Mouse (Mus musculus): Measurements from ENCODE around the gene Thumpd1. TPM values are rescaled to one million over a fixed set of nuclear protein-coding genes. Genes with fewer than 3 reads are reported as not detected.

The Thumpd1 gene
- polyA plus RNA-seq, 1 experiment from 2014 or later: 55.9 TPM

- Histone ChIP-seq H3K4me1 (ENCODE audit: control insufficient read depth in 2 of 2, insufficient read depth in 2 of 2, low read length in 2 of 2) (peaks cover 0 to 5% of the 10 kb centered on the region in 2 experiments; a peak in 1 of 4 replicates), H3K4me3 (ENCODE audit: control insufficient read depth in 1 of 2, insufficient read depth in 1 of 2, low read depth in 1 of 2, low read length in 2 of 2) (peak overlapping the region; percentile 94 to 97), H3K9me3 (ENCODE audit: control insufficient read depth, low read length) (no peaks in the 10 kb centered on the region), H3K4me2 (ENCODE audit: low read length) (peak overlapping the region; percentile 80), H3K36me3 (ENCODE audit: control insufficient read depth, insufficient read depth, low read length) (peaks cover 32% of the 10 kb centered on the region), H3K27ac (replicated peaks in 1 of 2; ENCODE audit: control insufficient read depth in 1 of 2, insufficient read depth in 1 of 2, low read depth in 2 of 2, low read length in 2 of 2) (0 out of 4 replicates have a peak overlapping the region, but pooled peaks of 1 of the 2 experiments have one; percentile 56), H3K9ac (ENCODE audit: low read length) (peak overlapping the region; percentile 93), H3K27me3 (ENCODE audit: control insufficient read depth, insufficient read depth, low read length) (no peaks in the 10 kb centered on the region)
- 12% methylated on average over 8 of the region's 8 CpGs for WGBS
- no peak for ATAC-seq (ENCODE audit: insufficient number of reproducible peaks, insufficient read depth, low FRiP score, low read depth)
Observed at GRCm38 (mm10) chr7:119720947-119721310, 331 bp upstream of the Thumpd1 start.

- H3K27ac ChIP-seq (replicated peaks in 1 of 2; ENCODE audit: control insufficient read depth in 1 of 2, insufficient read depth in 1 of 2, low read depth in 2 of 2, low read length in 2 of 2): no peak overlapping the region
- peaks cover 48% of the 10 kb centered on the region for H3K36me3 ChIP-seq (ENCODE audit: control insufficient read depth, insufficient read depth, low read length)
- WGBS: 90% methylated on average over 7 of the region's 7 CpGs
- no peaks in the 10 kb centered on the region for H3K4me1 ChIP-seq (ENCODE audit: control insufficient read depth in 2 of 2, insufficient read depth in 2 of 2, low read length in 2 of 2)
- no peak overlapping the region for H3K9ac ChIP-seq (ENCODE audit: low read length)
- no peaks in the 10 kb centered on the region for H3K9me3 ChIP-seq (ENCODE audit: control insufficient read depth, low read length)
- H3K4me2 ChIP-seq (ENCODE audit: low read length): no peak overlapping the region
- H3K4me3 ChIP-seq (ENCODE audit: control insufficient read depth in 1 of 2, insufficient read depth in 1 of 2, low read depth in 1 of 2, low read length in 2 of 2): no peak overlapping the region
- no peaks in the 10 kb centered on the region for H3K27me3 ChIP-seq (ENCODE audit: control insufficient read depth, insufficient read depth, low read length)
- no peak for ATAC-seq (ENCODE audit: insufficient number of reproducible peaks, insufficient read depth, low FRiP score, low read depth)
Observed at GRCm38 (mm10) chr7:119714111-119714510, 6.5 kb downstream of the Thumpd1 start.

DNA sequence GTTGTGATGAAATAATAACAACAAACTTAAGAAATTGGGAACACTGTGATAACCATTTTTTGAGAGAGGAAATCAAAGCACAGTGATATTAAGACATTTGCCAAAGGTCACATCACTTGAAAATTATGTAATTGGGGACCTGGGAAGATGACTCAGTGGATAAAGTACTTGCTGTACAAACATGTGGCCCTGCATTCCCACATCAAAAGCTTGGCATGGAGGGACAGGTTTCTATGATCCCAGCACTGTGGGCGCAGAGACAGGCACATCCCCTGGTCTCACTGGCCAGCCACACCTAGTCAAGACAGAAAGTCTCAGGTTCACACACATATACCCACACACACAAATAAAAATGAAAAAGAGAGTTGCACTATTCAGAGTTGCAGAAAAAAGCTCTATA, 25.7 kb downstream of the Thumpd1 start:
- Histone ChIP-seq H3K27ac (replicated peaks in 1 of 2; ENCODE audit: control insufficient read depth in 1 of 2, insufficient read depth in 1 of 2, low read depth in 2 of 2, low read length in 2 of 2) (no peak overlapping the region), H3K4me3 (ENCODE audit: control insufficient read depth in 1 of 2, insufficient read depth in 1 of 2, low read depth in 1 of 2, low read length in 2 of 2) (no peak overlapping the region), H3K4me1 (ENCODE audit: control insufficient read depth in 2 of 2, insufficient read depth in 2 of 2, low read length in 2 of 2) (no peaks in the 10 kb centered on the region), H3K9ac (ENCODE audit: low read length) (no peak overlapping the region), H3K4me2 (ENCODE audit: low read length) (no peak overlapping the region), H3K27me3 (ENCODE audit: control insufficient read depth, insufficient read depth, low read length) (no peaks in the 10 kb centered on the region), H3K36me3 (ENCODE audit: control insufficient read depth, insufficient read depth, low read length) (no peaks in the 10 kb centered on the region), H3K9me3 (ENCODE audit: control insufficient read depth, low read length) (no peaks in the 10 kb centered on the region)
- WGBS: 77% methylated on average over 1 of the region's 1 CpGs
- ATAC-seq (ENCODE audit: insufficient number of reproducible peaks, insufficient read depth, low FRiP score, low read depth): no peak

DNA sequence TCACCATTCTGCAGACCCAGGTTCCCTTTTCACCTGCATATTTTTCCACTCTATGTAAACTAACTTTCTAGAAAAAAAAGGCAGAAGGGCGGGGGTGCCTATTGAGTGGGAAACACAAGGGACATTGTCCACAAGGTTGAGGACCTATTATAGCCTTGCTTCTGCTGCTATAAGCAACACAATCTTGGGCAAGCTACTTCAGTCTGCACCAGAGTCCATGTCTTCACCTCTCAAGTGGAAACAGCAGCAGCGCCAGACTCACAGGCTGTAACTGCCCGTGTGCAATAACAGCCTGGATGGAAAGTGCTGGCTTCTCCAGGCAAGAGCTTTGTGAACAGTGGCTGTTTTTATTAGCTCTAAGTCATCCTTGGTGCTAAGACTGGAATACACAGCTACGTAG, 28.3 kb downstream of the Thumpd1 start:
- H3K27me3 ChIP-seq (ENCODE audit: control insufficient read depth, insufficient read depth, low read length): no peaks in the 10 kb centered on the region
- H3K4me1 ChIP-seq (ENCODE audit: control insufficient read depth in 2 of 2, insufficient read depth in 2 of 2, low read length in 2 of 2): no peaks in the 10 kb centered on the region
- no peak overlapping the region for H3K4me2 ChIP-seq (ENCODE audit: low read length)
- H3K9me3 ChIP-seq (ENCODE audit: control insufficient read depth, low read length): no peaks in the 10 kb centered on the region
- no peak for ATAC-seq (ENCODE audit: insufficient number of reproducible peaks, insufficient read depth, low FRiP score, low read depth)
- no peak overlapping the region for H3K4me3 ChIP-seq (ENCODE audit: control insufficient read depth in 1 of 2, insufficient read depth in 1 of 2, low read depth in 1 of 2, low read length in 2 of 2)
- 68% methylated on average over 4 of the region's 4 CpGs for WGBS
- no peak overlapping the region for H3K27ac ChIP-seq (replicated peaks in 1 of 2; ENCODE audit: control insufficient read depth in 1 of 2, insufficient read depth in 1 of 2, low read depth in 2 of 2, low read length in 2 of 2)
- no peaks in the 10 kb centered on the region for H3K36me3 ChIP-seq (ENCODE audit: control insufficient read depth, insufficient read depth, low read length)
- no peak overlapping the region for H3K9ac ChIP-seq (ENCODE audit: low read length)

DNA sequence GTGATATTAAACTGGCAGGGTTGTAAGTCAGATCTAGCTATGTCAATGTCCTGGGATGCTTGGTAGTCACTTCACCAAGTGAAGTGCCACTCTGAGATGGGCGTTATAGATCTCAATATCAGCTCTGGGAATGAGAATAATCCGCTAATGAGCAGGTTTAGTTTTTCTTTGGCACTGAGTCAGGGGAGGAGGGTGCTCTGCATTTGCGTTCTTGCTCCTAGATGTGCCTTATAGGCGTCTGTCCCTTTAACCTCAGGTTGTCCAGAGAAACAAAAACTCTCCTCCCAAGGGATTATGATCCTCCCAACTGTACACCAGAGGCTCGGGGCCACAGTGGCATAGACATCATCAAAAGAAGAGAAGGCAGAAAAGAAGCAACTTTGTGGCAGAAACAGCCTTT, 30.9 kb downstream of the Thumpd1 start, which contains the start of gene Acsm4:
Gene Acsm4, plus strand, starts transcription at position 301 of the 400 bp plus-strand sequence.
- no peak for ATAC-seq (ENCODE audit: insufficient number of reproducible peaks, insufficient read depth, low FRiP score, low read depth)
- Histone ChIP-seq H3K4me3 (ENCODE audit: control insufficient read depth in 1 of 2, insufficient read depth in 1 of 2, low read depth in 1 of 2, low read length in 2 of 2) (no peak within 1 kb of the TSS), H3K27ac (replicated peaks in 1 of 2; ENCODE audit: control insufficient read depth in 1 of 2, insufficient read depth in 1 of 2, low read depth in 2 of 2, low read length in 2 of 2) (no peak within 1 kb of the TSS), H3K36me3 (ENCODE audit: control insufficient read depth, insufficient read depth, low read length) (no peaks in the 10 kb centered on the region), H3K9ac (ENCODE audit: low read length) (no peak within 1 kb of the TSS), H3K9me3 (ENCODE audit: control insufficient read depth, low read length) (no peaks in the 10 kb centered on the region), H3K4me2 (ENCODE audit: low read length) (no peak within 1 kb of the TSS), H3K27me3 (ENCODE audit: control insufficient read depth, insufficient read depth, low read length) (no peaks in the 10 kb centered on the region), H3K4me1 (ENCODE audit: control insufficient read depth in 2 of 2, insufficient read depth in 2 of 2, low read length in 2 of 2) (no peaks in the 10 kb centered on the region)
- 71% methylated on average over 5 of the region's 5 CpGs for WGBS

DNA sequence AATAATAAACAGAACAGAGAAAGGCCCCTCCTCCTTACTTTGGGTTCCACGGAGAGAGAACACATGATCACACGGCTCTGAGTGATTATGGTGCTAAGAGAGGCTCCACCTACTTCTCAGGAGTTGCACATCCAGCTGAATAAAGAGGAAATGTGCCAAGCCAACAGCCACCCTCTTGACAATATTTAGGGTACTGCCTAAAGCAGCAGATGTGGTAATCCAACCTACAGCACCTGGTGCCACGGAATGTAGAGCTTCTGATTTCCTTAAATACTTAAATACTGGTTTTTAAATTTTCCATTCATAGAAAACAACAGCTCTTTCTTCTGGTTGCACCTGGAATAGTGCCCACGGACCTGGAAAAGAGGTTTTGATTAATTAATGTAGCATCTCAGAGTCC, 37.9 kb downstream of the Thumpd1 start:
- H3K9me3 ChIP-seq (ENCODE audit: control insufficient read depth, low read length): no peaks in the 10 kb centered on the region
- no peak overlapping the region for H3K4me3 ChIP-seq (ENCODE audit: control insufficient read depth in 1 of 2, insufficient read depth in 1 of 2, low read depth in 1 of 2, low read length in 2 of 2)
- H3K4me1 ChIP-seq (ENCODE audit: control insufficient read depth in 2 of 2, insufficient read depth in 2 of 2, low read length in 2 of 2): no peaks in the 10 kb centered on the region
- H3K4me2 ChIP-seq (ENCODE audit: low read length): no peak overlapping the region
- no peaks in the 10 kb centered on the region for H3K36me3 ChIP-seq (ENCODE audit: control insufficient read depth, insufficient read depth, low read length)
- ATAC-seq (ENCODE audit: insufficient number of reproducible peaks, insufficient read depth, low FRiP score, low read depth): no peak
- H3K27ac ChIP-seq (replicated peaks in 1 of 2; ENCODE audit: control insufficient read depth in 1 of 2, insufficient read depth in 1 of 2, low read depth in 2 of 2, low read length in 2 of 2): no peak overlapping the region
- no peaks in the 10 kb centered on the region for H3K27me3 ChIP-seq (ENCODE audit: control insufficient read depth, insufficient read depth, low read length)
- WGBS: 58% methylated on average over 4 of the region's 4 CpGs
- H3K9ac ChIP-seq (ENCODE audit: low read length): no peak overlapping the region

DNA sequence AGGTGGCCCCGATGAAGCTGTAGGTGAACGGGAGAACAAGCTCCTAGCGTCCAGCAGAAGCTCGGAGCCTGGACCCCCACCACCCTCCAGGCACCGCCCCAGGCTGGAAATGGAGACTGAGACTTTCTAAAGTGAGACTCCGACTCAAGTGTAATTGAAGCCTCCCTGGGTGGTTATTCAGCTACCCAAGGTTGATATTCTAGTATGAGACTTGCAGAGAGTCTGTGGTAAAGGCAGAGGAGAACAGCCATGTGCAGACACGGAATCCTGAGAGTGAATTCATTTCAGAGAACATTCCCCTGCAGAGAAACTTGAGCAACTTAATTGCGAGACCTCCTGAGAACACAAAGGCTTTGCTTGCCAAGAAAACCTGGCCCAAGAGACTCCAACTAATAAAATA, 40.5 kb downstream of the Thumpd1 start:
- 73% methylated on average over 8 of the region's 8 CpGs for WGBS
- H3K4me3 ChIP-seq (ENCODE audit: control insufficient read depth in 1 of 2, insufficient read depth in 1 of 2, low read depth in 1 of 2, low read length in 2 of 2): no peak overlapping the region
- ATAC-seq (ENCODE audit: insufficient number of reproducible peaks, insufficient read depth, low FRiP score, low read depth): no peak
- H3K4me2 ChIP-seq (ENCODE audit: low read length): no peak overlapping the region
- no peak overlapping the region for H3K27ac ChIP-seq (replicated peaks in 1 of 2; ENCODE audit: control insufficient read depth in 1 of 2, insufficient read depth in 1 of 2, low read depth in 2 of 2, low read length in 2 of 2)
- no peaks in the 10 kb centered on the region for H3K27me3 ChIP-seq (ENCODE audit: control insufficient read depth, insufficient read depth, low read length)
- H3K9ac ChIP-seq (ENCODE audit: low read length): no peak overlapping the region
- H3K4me1 ChIP-seq (ENCODE audit: control insufficient read depth in 2 of 2, insufficient read depth in 2 of 2, low read length in 2 of 2): no peaks in the 10 kb centered on the region
- H3K9me3 ChIP-seq (ENCODE audit: control insufficient read depth, low read length): no peaks in the 10 kb centered on the region
- no peaks in the 10 kb centered on the region for H3K36me3 ChIP-seq (ENCODE audit: control insufficient read depth, insufficient read depth, low read length)

DNA sequence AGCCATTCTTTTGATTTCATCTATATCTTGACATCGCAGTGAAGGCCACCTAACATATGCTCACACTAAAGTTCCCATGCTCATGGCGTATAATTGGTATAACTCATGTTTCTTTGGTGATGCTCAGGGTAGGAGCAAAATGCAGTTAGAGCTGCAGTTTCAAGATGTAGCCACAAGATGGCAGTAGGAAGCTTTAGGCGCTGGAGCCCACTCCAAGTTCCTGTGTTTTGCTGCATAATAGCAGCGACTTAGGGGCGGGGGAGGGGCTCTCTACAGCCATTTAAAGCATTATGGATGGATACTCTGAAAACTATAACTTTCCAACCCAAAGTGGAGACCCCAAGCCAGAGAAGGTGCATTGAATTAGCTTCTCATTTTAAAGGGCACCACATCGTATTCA, 47.1 kb downstream of the Thumpd1 start:
- 20% methylated on average over 6 of the region's 6 CpGs for WGBS
- Histone ChIP-seq H3K4me3 (ENCODE audit: control insufficient read depth in 1 of 2, insufficient read depth in 1 of 2, low read depth in 1 of 2, low read length in 2 of 2) (no peak overlapping the region), H3K9ac (ENCODE audit: low read length) (no peak overlapping the region), H3K27ac (replicated peaks in 1 of 2; ENCODE audit: control insufficient read depth in 1 of 2, insufficient read depth in 1 of 2, low read depth in 2 of 2, low read length in 2 of 2) (no peak overlapping the region), H3K36me3 (ENCODE audit: control insufficient read depth, insufficient read depth, low read length) (no peaks in the 10 kb centered on the region), H3K9me3 (ENCODE audit: control insufficient read depth, low read length) (no peaks in the 10 kb centered on the region), H3K4me1 (ENCODE audit: control insufficient read depth in 2 of 2, insufficient read depth in 2 of 2, low read length in 2 of 2) (no peaks in the 10 kb centered on the region), H3K27me3 (ENCODE audit: control insufficient read depth, insufficient read depth, low read length) (0 out of 2 replicates have a peak, but pooled peaks cover 4% of the 10 kb centered on the region), H3K4me2 (ENCODE audit: low read length) (no peak overlapping the region)
- ATAC-seq (ENCODE audit: insufficient number of reproducible peaks, insufficient read depth, low FRiP score, low read depth): no peak
